Mouse (Mus musculus): ENCODE results near the gene Med26.

Gene Med26

DNA sequence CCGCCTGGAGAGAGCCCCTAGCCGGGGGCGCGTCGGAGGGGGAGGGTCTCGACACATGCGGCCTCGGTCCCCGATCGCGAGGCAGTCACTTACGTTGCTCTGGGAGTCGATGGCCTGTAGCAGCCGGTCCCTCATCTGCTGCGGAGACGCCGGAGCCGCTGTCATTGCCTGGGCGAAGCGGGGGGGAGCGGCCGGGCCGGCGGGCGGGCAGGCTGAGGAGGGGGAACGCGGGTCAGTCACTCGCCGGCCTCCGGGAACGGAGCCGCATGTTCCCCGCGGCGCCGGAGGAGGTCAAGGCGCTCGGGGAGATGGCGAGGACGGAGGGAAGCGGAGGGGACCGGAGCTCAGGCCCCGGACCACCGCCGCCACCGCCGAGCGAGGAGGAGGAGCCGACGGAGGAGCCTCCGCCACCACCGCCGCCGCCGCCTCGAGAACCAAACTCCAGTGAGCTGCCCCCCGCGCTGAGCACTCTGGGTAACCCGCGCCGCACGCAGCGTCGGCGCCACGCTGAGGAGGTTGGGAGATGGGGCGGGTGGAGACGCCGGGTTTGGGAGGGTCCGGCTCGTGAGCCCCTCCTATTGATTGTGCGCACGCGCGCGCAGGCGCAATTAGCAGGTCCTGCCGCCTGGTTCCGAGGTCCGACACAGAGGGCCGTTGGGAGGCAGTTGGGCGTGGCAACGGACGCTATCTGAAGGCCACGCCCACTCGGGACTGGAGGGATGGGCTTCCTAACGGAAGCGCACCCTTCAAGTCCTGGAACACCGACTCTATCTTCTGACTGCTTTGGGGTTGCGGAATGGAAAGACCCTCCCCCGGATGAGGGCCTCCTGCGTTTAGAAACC is at the start of gene Med26:
Med26 (minus strand) TSS at position 469 of the 842 bp plus-strand sequence.
- peak; percentile 99 for DNase-seq

DNA sequence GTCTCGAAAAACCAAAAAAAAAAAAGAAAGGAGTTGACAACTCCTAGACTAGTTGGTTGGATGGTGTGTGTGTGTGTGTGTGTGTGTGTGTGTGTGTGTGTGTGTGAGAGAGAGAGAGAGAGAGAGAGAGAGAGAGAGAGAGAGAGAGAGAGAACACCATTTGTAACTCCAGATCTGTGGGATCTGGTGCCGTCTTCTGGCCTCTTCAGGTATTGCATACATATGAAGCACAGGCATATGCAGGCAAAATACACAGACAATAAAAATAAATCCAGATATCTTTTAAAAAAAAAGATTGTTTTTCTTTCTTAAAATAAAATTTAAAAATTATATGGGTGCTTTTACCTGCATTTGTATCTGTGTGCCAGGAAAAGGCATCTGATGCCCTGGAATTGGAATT is 42.1 kb upstream of the Med26 start:
- DNase-seq = peak; percentile 47

- DNase-seq = no peak
These were observed 41.2 kb upstream of the Med26 start for GRCm38 (mm10) chr8:72589286-72589685.

DNA sequence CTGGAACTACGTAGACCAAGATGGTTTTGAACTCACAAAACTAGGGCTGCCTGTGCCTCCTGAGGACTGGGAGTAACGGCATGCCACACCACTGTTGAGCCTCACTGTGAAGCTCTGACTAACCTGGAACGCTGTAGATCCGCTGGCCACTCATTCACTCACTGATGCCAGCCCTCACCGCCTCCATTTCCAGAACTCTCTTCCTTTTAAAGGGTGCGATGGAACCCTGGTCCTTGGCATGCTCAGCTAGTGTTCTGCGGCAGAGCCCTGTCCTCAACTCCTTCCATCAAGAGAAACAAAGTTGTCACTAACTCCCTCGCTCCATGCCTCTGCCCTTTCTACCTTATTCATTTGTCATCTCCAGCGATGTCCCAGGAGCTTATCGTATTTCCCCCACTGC is 40.8 kb upstream of the Med26 start:
- no peak for DNase-seq

- DNase-seq = no peak
These were observed 39.7 kb upstream of the Med26 start for GRCm38 (mm10) chr8:72587806-72588205.

DNA sequence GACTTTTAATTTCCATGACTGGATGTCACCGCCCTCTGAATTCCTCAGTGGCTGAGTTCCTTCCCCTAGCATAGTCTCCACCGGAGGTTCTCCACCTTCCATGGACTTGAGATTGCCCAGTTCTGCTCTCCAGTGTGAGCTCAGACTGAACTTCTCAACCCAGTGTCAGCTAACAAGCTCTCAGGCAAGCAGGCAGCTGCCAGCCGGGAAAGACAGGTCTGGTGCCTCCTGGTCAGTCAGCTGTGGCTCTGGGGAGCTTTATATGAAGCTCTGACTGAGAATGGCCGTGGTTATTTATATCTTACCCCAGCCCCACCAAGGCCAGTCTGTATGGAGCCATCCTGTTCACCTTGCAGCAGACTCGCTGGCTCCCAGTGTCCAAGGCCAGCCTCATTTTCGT is 36.3 kb upstream of the Med26 start:
- no peak for DNase-seq

DNA sequence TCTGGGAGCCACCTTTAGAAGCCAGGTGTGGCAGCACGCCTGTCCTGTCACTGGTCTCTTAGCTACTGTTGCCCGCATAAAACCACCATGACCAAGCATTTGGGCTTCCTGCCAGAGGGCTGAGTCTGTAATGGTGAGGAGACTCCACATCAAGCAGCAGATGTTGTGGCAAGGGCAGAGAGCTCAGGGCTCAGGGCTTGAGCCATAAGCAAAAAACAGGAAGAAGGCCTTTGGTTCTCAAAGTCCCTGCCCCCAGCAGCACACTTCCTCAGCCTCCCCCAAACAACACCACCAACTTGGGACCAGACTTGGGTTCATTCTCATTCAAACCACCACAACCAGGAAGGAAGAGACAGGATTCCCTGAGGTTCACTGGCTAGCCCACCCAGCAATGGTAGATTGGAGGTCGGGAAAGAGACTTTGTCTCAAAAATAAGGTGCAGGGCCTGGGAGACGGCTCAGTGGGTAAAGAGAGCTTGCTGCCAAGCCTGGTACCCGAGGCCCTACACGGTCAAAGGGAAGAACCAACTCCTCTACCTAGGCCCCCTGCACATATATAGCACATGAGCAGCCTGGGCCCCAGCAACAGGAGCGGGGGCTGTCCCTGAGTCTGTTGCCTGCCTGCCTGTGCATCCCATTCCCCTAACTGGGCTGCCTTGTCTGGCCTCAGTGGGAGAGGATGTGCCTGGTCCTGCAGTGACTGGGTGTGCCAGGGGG is 35.1 kb upstream of the Med26 start:
- DNase-seq = no peak

DNA sequence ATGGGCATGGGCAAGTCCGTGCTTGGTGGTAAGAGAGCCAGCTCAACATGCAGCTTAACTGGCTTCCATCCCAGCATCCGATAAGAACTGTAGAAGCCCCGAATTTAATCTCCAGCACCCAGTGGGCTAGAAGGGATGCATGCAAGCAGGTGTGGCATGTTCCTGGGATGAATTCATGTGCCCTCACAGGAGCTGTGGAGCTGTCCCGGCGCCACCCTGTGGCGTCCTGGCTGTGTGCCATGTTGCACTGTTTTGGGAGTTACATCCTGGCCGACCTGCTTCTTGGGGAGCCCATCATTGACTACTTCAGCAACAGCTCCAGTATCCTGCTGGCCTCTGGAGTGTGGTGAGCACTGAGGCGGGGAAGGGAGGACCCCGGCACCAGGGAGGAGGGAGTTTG is 31.3 kb upstream of the Med26 start:
- no peak for DNase-seq

GRCm38 (mm10) chr8:72577941-72578340 is 29.9 kb upstream of the Med26 start:
- DNase-seq = no peak

- no peak for DNase-seq
These were observed 29.2 kb upstream of the Med26 start for GRCm38 (mm10) chr8:72577266-72577665.

DNA sequence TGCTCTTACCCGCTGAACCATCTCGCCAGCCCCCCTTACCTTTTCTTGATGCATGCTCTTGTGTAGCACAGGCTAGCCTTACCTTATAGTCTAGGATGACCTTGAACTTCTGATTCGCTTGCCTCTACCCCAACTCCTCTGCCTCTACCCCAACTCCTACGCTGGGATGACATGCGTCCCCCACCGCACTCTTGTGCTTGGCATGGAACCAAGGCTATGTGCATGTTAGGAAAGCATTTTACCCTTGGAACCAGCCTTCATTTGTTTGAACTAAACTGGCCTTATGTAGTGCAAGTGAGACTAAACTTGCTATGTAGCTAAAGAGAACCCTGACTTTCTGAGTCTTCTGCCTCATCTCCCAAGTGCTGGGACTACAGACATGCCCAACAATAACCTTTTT is 27.8 kb upstream of the Med26 start:
- no peak for DNase-seq

GRCm38 (mm10) chr8:72573450-72573849 is 25.4 kb upstream of the Med26 start:
- no peak for DNase-seq

DNA sequence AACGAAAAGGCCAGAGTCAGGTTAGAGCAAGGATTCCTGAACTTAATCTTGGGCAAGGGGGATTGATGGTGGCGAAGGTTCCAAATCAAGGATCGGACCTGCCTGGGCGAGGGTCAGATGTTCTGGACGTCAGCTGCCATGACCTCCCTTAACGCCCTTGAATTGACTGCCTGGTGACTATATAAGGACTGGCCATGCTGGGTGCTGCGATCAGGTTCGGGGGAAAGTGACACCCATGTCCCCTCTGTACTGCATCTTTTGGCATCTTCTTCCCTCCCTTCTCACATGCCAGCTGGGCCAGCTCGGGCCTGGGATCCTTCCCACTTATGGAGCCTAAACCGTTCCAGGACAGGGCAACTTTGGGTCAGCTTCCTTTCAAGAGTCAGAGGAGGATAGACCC is 24.4 kb upstream of the Med26 start:
- DNase-seq = no peak

DNA sequence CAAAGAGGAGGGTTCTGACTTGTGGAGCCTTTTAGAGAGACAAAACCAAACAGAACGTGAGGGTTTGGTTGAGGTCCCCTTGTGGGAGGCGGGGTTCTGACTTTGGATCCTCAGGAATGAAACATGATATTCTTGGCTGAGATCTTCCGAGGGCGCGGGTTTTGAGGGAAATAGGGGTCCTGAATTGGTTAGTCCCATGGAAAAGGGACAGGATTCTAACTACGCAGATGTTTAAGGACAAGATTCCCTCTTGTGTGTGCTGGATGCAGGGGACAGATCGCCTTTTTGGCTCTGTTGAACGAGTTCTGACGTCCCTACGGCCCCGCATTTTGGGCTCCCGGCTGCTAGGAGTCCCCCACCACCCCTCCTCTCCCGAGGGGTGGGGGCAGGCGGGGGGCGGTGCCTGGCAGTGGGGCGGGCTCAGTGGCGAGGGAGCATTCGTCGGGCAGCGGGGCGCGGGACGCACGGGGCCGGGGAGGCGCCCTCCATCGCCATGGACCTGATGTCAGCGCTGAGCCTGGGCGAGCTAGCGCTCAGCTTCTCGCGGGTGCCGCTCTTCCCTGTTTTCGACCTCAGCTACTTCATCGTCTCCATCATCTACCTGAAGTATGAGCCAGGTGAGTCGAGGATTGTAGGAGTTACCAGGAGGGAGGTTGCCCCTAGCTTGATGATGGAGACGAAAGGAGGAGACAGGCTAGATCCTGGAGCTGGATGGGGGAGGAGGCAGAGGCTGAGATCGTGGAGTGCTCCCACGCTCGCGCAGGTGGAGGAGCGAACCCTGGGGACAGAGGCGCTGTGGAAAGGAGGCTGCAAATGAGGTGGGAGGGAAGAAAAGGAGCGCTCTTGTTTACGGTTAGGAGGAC is 23.8 kb upstream of the Med26 start, which contains the start of gene Tmem38a:
Tmem38a (plus strand) TSS at position 445 of the 863 bp plus-strand sequence.
- peak; percentile 69 for DNase-seq

DNA sequence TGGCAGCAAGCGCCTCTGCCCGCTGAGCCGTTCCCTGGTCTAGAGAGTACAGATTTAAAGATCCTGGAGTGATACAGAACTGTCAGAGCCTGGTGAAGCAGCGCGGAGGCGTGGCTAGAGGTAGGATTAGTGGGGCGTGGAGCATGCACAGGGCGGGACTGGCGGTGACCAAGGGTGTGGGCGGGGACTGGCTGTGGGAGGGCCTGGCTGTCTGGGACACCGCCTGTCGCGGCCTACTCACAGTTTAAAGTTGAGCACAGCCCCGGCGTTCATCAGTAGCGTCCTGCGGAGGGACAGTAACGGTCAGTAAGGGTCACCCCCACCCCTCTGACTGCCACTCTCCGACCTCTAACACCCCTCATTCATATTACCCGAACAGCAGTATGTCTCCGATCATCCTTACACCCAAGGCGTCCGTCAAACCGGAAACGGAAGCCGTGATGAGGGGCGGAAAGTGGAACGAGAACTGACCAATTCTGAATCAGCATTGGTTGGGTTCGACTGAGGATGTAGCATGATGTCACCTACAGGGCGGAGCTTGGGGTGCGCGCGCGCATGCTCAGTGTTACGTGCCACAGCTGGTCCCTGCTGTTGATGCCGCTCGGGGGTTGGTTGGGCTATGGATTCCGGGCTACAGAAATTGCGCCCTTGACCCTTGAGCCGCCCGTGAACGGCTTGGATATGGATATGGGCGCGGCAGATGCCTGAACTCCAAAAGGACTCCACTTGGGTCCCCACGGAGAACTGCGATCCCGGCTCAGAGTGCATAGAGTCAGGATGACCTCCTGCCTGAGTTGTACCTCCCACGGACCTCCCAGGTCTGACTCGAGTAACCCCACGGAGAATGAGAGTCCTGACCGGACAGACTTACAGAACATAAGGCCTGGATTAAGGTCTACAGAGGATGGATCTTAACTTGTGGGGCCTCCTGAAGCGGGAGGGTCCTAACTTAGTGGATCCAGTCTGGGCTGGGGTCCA is 22.9 kb upstream of the Med26 start, which contains the start of gene Smim7:
Smim7 (minus strand) TSS at position 456 of the 978 bp plus-strand sequence.
- DNase-seq = peak; percentile 99

GRCm38 (mm10) chr8:72565970-72566369 is 17.9 kb upstream of the Med26 start:
- no peak for DNase-seq

DNA sequence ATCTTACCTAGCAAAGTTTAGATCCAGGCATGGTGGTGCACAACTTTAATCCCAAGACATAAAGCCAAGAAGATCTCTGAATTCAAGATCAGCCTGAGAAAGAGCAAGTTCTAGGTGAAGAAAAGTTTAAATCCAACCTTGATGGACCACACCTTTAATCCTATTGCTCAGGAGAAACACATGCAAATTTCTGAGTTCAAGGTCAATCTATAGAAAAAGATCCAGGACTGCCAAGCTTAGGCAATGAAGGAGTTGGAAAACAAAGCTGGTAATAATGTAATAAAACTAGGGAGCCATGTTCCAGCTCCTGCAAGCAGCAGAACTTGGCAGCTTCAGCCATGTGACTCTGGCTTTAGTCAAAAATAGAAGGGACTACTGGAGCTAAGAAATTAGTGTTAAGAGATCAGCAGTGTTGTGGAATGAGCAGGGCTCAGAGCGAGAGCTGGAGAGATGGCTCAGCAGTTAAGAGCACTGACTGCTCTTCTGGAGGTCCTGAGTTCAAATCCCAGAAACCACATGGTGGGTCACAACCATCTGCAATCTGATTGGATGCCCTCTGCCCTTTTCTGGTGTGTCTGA is 13.1 kb upstream of the Med26 start:
- no peak for DNase-seq

DNA sequence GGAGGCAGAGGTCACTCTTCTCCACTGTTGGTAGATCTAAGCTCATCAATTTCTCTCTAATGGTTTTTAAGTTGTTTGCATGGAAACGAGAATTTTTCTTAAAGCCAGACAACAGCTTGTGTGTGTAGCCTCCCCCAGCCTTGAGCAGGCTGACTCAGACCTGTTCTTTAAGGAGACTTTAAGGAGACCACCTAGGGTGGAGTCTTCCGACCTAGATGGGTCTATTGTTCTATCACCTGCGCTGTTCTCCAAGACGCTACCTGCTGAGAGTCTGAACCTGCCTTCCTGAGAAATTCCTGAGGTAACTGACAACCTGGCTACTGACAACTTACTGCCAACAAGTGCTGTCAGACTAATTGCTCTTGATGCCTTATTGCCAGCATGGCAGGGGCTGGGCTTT is 7.7 kb upstream of the Med26 start:
- no peak for DNase-seq

GRCm38 (mm10) chr8:72549314-72549892 is 1.3 kb upstream of the Med26 start:
- no peak for DNase-seq

DNA sequence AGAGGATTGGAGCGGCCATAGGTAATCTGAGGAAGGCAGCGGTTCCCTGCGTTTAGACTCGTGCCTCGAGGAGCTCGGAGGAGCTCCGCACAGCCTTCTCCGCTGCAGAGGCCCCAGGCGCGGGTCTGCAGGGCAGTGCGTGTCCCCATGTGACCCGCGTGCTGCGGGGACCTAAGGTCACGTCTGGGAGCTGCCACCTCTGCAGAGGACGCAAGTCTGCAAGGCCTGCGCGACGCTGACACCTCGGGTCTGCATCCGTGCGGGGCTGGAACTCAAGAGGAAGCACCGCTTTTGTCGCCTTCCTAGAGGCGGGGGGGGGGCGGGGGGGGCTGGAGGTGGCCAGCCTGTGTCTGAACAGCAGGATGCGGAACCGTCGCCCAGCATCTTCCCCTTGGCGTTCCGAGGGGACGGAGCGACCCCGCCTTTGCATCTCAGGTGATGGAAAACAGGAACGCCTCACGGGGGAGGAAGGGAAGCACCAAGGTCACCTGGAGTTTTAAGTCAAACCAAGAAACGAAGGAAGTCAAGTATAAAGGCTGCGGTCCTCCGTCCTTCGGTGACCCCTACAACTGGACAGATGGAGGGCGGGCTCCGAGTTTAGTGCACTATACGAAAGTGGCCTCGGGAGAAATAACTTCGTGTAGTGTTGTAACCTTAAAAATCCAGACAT is 709 bp upstream of the Med26 start:
- no peak for DNase-seq

All from retina, postnatal 1 day (tissue).